Mouse (Mus musculus) layer of hippocampus, postnatal 25 days (tissue): ENCODE measurements around the gene Cnih4. TPM values are rescaled to one million over a fixed set of nuclear protein-coding genes. Genes with fewer than 3 reads are reported as not detected.

Experiments
- DNase-seq, 2 experiments: peaks; one replicate each; pipeline ENCODE4 v3.0.0; 2022; ENCODE audit warnings: mixed read lengths in 2 of 2, low spot score in 1 of 2; ENCODE audit errors: extremely low spot score in 1 of 2
- total RNA-seq, 2 experiments: library from RNA; stranded (reverse); gene quantifications; 2 replicates each; pipeline ENCODE4 v1.2.3; 2021

Cnih4 gene
- 10 to 100 TPM; 22.8 to 27.1 TPM for total RNA-seq

- peak; percentile 92 to 97 for DNase-seq
These were observed at the start of gene Cnih4, which contains the start of gene Nvl for GRCm38 (mm10) chr1:181143950-181144836. TSS of gene Cnih4 (plus strand) at chr1:181144693. TSS of gene Nvl (minus strand) at chr1:181144204.

- DNase-seq = no peak
These were observed 27.4 kb upstream of the Cnih4 start for GRCm38 (mm10) chr1:181117112-181117511.

- DNase-seq = no peak
These were observed 20.3 kb upstream of the Cnih4 start for GRCm38 (mm10) chr1:181124145-181124544.

- no peak for DNase-seq
These were observed 18.6 kb upstream of the Cnih4 start for GRCm38 (mm10) chr1:181125916-181126315.

- no peak for DNase-seq
These were observed 17.7 kb upstream of the Cnih4 start for GRCm38 (mm10) chr1:181126766-181127165.

- no peak for DNase-seq
These were observed 12.6 kb upstream of the Cnih4 start for GRCm38 (mm10) chr1:181131915-181132314.

- DNase-seq = no peak
These were observed 5.8 kb upstream of the Cnih4 start for GRCm38 (mm10) chr1:181138730-181139129.

- DNase-seq = no peak
These were observed 914 bp upstream of the Cnih4 start for GRCm38 (mm10) chr1:181143609-181143949.

- DNase-seq = no peak
These were observed 473 bp downstream of the Cnih4 start for GRCm38 (mm10) chr1:181144966-181145365.

- DNase-seq = no peak
These were observed 1.7 kb downstream of the Cnih4 start for GRCm38 (mm10) chr1:181146187-181146586.

GRCm38 (mm10) chr1:181148540-181148939 is 4.0 kb downstream of the Cnih4 start:
- no peak for DNase-seq

GRCm38 (mm10) chr1:181149373-181150017 is 5.0 kb downstream of the Cnih4 start:
- DNase-seq = no peak

GRCm38 (mm10) chr1:181150431-181150826 is 5.9 kb downstream of the Cnih4 start:
- no peak for DNase-seq

- DNase-seq = peak; percentile 84 to 96
These were observed 6.5 kb downstream of the Cnih4 start for GRCm38 (mm10) chr1:181150827-181151534.

GRCm38 (mm10) chr1:181151541-181151940 is 7.0 kb downstream of the Cnih4 start:
- no peak for DNase-seq

GRCm38 (mm10) chr1:181167816-181168215 is 23.3 kb downstream of the Cnih4 start:
- DNase-seq = no peak

- DNase-seq = no peak
These were observed 23.9 kb downstream of the Cnih4 start for GRCm38 (mm10) chr1:181168377-181168776.

- no peak for DNase-seq
These were observed 25.7 kb downstream of the Cnih4 start for GRCm38 (mm10) chr1:181170210-181170609.

GRCm38 (mm10) chr1:181188925-181189324 is 44.4 kb downstream of the Cnih4 start:
- DNase-seq = no peak

GRCm38 (mm10) chr1:181199446-181199845 is 55.0 kb downstream of the Cnih4 start:
- DNase-seq = no peak

GRCm38 (mm10) chr1:181210147-181210546 is 65.7 kb downstream of the Cnih4 start:
- no peak for DNase-seq
